Mouse (Mus musculus) gastrocnemius, adult 18-20 months (tissue): Measurements from ENCODE around the gene Tmc3. TPM values are rescaled to one million over a fixed set of nuclear protein-coding genes. Genes with fewer than 3 reads are reported as not detected.
A peak's percentile ranks its signal among the peaks of the same experiment; 100 is the strongest.

Experiments used
- DNase-seq: peaks from one replicate; pipeline ENCODE4 v3.0.0; 2021; ENCODE audit warnings: low spot score
- total RNA-seq, 2 experiments: library from RNA; stranded (reverse); gene quantifications; 2 replicates each; pipeline ENCODE4 v1.2.3; 2021

The Tmc3 gene
- total RNA-seq, 2 experiments from 2014 or later = 0.02 to 0.07 TPM

DNA sequence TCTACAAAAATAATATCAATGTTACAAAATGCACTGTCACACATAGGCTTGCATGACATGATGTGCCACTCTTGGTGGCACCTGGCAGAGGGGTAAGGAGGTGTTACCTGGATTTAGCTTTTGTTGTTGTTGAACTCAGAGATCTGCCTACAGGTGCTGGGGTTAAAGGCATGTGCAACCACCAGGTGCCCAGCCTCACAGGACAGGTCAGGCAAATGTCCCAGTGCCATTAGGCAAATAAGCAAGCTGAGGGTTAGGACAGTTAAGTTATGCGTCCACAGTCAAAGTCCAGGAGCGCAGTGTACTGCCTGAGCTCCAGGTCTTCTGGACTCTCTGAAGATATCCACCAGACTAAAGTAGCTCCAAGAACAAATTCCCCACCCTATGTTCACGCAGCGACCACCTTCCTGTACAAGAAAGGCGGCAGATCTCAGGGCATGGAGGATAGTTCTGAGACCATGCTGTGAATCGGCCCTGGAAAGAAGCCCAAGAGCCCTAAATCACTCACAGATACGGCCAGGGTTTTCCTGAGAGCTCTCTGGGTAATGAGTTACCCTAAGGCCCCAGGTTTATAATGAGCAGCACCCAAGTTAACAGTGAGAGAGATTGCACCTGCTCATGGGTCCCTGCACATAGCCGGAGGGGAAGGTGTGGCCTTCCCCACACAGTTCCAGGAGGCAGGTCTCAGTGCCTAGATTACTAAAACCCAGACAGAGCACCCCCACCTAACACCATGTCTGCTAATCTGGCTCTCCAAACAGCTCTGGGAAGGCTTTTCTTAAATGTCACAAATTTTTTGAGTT, 53.3 kb downstream of the Tmc3 start:
- DNase-seq = no peak

DNA sequence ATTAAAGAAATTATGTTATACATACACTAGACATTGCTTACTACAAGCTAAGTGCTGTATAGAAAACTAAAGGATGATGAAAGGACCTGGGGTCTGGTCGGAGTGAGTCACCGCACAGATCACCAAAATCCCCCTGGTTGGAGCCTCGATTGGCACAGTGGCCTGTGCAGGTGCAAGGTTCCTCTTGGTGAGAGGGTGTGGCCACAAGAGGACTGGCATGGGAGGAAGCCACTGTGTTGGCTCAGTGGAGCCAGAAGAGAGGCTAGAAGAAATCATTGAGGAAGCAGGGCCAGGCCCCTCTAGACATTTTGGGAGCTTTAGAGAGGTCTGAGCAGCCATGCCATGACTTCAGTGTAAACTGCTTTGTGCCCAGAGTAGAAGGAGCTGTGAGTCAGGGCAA, 54.4 kb downstream of the Tmc3 start:
- DNase-seq = no peak

DNA sequence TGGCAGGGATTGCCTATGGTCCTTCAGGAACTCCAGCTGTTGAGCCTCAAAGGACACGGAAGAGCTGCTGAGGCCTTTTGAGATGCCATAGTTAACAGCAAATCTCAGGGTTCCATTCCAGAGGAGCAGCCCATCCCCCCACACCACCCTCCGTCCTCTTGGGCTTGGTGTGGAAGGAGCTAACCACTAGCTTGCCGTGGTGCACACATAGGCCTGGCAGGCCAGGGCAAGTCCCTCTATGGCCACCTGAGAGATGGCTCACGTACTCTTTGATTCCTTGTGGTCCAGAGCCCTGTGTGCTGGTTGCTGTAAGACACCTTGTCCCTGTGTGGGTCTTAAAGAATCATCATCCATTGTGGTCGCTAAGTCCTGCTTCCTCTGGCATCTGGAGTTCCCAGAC, 55.9 kb downstream of the Tmc3 start:
- no peak for DNase-seq

DNA sequence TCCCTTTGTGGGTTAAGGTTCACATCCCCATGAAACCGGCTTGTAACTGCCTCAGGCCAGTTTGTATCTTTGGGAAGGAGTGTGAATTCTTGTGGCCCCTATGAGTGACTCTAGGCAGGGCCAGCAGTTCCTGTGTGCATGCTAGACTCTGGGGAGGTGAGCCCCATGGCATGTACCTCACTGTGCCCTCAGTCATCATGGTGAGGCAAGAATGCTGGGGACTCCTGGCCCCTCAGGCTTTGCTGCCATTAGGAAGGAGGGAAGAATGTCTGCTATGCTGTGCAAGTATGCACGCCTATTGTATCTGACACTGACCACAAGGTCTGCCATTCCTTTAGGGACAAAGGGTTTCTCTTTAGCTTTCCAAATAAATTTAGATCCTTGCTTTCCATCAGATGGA, 56.4 kb downstream of the Tmc3 start:
- no peak for DNase-seq

DNA sequence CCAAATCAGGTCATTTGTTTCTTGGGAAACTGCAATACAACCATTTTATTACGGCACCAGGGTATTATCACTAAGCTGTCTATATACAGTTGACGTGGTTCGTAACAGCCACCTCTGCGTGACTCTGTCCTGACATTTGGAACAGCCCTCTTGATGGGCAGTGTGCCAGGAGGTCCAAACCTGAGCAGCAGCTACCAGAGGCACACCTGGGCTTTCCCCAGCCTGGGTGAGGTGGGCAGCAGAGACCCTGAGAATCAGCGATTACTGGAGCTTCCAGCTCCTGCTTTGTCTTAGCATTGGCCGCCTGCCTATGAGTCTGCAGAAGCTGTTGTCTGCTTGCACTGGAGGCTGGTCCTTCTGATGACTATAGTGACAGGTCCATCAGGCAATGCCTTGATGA, 58.9 kb downstream of the Tmc3 start:
- no peak for DNase-seq

DNA sequence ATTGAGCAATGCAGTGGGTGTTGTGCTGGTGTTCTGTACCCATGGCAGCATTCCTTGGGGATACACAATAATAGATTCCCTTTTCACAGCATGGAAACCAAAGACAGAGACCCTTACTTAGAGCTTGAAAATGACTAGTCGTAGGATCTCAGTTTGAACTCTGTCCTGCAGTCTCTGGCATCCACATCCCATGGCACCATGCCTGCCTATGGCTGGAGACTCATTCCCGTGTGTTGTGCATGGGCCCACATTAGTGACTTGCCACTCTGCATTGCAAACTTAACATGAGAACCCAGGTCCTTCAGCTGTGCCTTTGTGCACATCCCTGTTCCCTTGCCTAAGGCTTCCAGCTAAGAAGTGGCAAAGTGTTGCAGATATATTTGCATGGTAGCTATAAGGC, 60.0 kb downstream of the Tmc3 start:
- no peak for DNase-seq

DNA sequence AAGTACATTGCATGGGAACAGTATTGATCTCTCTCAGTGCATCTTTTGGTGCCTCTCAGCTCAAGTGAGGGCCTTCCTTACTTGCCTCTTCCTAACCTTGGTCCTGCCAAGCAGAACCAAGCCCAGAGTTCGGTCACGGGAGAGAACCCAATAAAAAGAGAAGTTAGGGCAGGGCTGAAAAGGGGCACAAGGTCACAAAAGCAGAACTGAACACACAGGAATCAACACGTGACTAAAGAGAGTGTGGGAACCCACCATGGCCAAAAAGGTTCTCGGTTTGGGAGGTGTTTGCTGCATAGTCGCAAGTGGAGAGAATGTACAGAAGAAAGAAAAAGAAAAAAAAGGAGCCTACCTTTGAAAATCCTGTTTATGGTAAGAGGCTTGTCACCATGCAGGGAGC, 60.7 kb downstream of the Tmc3 start:
- DNase-seq = peak; percentile 20

DNA sequence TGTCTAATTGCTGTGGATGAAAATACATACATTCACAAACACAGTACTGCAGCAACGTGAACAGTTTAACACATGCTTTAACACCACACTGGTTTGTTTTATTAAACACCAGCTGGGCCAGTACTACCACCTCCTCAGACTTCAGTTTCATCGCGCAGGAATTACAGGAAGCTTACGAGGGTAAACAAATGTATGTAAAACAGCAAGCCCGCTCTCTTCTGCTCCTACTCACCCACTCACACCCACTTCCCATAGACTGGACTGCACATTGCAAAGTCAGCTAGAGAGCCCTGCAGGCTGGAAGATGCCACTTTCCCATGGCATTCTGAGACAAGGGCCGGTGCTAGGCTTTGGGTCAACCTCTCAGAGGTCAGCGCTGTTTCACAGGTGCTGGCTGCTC, 64.1 kb downstream of the Tmc3 start:
- DNase-seq = no peak

DNA sequence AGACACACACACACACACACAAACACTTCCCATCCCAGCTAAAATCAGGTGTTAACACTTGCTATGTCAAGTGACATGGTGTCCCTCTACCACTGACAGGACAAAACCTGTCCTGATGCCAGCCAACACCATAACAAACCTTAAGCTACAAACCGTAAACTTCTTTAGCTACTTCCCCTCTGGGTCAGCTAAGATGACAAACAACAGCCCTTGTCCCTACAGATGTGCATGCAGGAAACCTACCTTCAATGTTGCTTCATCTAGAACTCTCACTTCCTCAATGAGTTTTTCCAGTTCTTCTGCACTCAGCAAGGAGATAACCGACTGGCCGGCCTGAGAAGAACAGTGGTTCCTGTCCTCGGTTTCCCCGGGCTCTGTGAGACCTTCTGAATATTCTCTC, 65.9 kb downstream of the Tmc3 start:
- DNase-seq = no peak

DNA sequence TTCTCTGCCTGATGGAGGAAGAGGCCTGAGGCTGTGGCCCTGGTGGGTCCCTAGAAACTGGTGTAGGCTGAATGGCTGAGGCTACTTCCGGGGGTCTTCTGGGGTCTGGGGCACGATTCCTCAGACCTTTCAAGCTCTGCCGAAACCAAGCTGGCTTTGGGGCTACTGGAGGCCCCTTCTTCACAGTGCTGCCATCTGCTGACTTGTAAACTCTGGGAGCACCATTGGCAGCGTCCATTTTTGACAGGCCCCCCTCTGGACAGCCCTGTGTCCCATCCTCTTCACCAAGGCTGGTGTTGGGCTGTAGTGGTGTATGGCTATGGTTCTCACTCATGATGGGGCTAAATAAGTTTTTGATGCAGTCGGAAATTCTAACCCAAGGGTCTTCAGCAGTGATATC, 67.8 kb downstream of the Tmc3 start:
- DNase-seq = no peak

DNA sequence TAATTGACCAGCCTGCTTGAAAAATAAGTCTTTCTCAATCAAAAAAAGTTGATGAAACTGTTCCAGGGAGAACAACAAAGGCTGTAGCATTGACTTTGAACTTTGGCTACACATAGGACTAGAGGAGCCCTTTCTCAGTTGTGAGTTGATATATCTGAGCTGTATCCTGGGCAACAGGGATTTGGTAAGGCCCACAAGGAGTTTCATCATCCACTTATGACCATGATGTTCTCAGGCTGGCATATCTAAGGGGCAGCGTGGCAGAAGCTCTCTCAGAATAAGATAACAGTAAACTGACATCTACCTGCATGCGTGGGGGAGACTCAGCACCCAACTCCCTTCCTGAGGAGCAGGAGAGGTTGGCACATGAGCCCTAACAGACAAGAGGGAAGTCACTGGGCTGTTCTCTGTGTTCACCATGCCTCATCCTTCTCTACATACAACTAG, 68.9 kb downstream of the Tmc3 start:
- no peak for DNase-seq

DNA sequence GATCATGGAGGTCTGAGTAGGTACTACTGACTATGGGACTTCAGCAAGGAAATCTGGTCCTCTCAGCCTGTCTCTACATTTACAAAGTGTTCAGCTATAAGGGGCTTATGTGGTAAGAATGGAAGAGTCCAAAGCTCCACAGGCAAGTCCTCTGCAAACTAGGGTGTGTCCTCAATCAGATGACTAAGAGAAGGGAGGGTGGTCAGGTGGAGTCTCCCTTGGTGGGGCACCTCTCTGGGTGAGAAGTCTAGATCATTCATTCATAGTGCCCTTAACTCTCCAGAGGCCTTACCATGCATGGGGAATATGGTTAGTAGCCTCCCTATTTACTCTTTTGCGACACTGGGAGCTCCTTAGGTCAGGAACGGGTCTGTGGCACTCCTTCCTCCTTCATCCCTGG, 69.5 kb downstream of the Tmc3 start:
- no peak for DNase-seq

DNA sequence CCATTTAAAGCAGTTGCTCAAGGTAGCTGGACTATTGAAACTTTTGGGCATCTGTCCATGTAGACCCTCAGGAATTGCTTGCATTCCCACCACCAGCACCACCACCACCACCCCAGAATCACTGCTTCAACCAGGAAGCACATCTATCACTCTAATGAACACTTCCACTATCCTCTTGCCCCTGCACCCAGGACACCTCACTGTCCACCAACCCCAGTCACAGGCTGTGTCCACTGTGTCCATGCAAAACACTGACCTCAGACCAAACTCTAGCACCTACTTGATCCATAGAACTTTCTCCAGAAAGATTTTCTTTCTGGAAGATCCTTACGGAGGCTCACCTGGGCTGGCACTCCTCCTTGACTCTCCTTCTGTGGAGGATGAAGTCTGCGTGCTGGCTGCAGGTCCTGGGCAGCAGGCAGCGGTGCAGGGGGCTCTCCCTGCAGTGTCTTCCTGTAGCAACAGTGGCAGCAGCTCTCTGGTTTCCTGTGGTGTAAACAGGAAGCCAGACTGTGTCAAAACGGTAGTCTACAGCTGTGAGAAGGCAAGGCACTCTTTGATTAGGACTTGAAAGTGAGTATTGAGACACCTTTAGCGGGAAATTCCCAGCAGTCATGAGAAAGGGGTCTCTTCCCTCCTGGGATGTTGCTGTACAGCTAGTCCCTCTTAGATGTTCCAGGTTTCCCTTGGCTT, 70.4 kb downstream of the Tmc3 start:
- no peak for DNase-seq

DNA sequence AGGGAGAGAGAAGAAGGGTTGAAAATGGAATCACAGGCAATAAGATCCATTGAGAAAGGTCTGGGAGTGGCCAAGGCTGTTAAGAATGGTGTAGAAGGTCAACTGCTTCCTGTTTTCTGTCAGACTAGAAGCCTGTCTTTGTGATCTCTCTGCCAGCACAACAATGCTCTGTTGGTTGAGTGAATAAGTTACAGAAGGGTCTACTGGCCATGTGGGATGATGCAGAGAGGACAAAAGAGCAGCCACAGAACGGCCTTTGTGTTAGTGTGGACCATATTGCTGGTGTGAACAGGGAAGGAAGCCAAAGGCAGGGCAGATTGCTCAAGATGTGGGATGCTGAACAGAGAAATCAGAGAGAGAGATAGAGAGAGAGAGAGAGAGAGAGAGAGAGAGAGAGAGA, 74.0 kb downstream of the Tmc3 start:
- DNase-seq = no peak

DNA sequence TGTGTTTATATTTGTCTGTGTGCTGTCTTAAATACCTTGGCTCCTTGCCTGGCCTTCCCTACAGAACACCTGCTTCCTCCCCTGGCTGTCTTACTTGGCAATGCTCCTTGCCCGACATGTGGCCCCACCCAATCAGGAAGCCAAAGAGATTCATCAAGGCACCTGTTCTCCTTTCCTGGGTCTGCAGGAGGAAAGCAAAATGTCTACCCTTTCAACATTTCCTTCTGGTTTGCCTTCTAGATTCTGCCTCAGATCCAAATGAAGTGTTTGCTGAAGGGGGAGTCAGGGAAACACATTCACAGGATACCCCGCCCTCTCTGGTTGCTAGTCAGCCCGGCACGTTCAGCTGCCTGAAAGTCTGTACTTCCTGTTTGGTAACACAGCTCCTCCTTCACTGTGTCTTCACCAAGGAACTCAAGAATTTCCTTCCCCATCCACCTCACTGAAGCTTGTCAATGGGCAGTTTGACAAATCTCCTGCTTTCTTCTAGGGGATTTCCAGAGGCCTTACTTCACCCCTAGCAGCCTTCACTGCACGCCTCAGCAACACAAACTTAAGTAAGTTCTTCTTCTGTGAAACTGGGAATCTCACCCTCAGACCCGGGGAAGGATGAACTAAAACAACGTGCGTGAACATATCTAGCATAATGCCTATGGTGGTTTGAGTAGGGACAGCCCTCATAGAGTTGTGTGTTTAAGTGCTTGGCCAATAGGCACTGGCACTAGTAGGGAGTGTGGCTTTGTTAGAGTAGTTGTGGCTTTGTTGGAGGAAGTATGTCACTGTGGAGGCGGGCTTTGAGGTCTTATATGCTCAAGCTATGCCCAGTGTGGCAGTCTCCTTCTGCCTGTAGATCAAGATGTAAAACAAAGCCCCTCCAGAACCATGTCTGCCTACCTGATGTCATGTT, 74.7 kb downstream of the Tmc3 start:
- peak; percentile 21 for DNase-seq

DNA sequence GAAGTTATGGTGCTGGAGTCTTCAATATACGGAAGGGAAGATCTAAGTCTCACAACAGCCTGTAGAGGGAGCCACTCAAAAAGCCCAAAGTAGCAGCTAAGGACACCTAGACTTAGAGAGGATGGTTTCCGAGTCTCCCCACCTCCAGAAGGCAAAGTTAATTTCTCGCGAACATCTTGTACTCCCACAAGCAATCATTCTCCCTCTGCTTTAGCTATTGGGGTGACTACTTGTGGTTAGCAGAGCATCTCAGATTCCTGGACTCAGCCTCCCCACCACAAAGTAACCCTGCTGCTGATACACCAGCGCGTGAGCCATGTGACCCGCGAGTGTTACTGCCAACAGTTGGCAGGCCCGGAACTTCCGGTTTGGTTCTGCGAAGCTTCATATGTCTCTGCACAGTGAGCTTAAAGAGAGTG, 75.6 kb downstream of the Tmc3 start:
- DNase-seq = no peak

DNA sequence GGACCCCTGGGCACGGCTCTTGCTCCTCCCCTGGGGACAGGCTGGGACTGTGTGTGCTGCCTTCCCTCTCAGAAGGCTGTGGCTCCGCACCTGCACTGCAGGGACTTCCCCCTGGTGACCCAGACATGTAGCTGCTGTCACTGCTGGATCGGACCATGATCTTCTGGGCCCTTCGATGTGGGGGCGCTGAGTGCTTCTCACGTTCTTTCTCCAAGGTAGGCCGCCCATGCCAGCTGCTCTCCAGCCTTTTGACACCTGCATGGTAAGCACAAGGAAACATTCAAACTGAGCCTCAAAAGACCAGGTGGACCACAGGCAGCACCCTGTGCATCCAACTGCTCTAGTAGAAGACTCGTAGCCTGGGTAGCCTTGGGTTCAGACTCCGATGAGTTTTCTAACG, 76.3 kb downstream of the Tmc3 start:
- no peak for DNase-seq

DNA sequence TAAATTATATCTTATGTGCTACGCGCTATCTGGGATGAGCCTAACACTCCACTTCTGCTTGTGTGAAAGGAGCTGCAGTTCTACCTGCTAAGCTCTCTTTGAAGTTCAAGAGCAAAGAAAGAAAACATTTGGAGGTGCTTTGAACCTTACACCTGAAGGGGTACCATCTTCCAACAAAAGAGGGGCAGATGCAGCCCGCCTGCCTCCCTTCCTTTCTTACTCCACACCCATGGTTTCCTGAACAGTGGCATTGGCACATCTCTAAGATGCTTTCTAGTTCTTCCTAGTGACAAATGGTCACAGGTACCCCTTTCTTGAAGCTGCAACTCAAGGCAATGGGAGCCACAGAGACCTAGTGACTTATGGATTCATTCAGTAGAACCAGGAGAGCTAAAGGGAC, 77.0 kb downstream of the Tmc3 start:
- no peak for DNase-seq

DNA sequence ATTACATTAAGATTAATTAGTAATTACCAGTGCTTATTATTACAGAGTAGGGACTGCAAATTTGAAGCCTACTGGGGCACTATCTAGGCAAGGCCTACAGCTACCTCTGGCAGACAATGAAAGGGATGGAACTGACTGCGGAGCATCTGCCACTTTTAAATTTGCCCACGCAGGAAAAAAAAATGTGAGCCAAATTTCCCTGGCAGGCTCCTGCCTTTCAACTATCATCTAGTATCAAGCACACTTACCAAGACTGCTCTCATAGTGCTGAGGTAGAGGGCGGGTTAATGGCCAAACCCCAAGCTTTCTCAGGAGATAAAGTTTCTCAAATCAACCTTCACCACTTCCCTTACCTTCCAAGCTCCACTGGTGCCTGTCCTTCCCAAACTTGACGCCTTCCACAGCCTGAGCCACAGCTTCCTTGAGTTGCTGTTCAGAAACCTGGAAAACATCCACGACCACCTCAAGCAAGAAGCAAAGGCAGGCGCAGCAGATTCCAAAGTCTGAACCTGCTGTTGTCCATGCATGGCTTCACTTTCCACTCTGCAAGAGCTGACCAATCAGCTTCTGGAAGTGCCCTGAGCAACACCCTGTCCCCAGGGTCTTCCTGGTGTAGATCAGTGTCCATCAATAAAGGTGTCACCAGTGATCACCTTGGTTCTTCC, 78.1 kb downstream of the Tmc3 start:
- no peak for DNase-seq

DNA sequence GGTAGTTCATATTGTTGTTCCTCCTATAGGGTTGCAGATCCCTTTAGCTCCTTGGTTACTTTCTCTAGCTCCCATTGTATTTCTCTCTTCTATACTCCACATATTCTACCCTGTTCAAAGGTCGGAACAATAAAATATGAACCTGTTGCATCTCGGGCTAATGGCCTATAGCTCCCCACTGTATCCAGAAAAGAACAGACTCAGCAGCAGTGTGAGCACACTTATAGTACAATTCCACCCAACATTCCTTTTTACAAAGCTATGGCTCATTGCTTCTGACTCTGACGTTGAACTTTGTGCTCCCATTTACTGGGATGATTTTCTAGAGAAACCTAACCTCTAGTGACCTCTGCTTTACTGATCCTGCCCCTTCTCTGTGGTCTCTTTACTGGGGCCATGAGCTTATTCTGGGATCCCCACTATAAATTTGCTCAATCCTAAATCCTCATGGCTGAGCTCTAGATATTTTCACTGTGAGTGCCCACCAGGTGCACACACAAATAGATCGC, 81.4 kb downstream of the Tmc3 start:
- DNase-seq = no peak

DNA sequence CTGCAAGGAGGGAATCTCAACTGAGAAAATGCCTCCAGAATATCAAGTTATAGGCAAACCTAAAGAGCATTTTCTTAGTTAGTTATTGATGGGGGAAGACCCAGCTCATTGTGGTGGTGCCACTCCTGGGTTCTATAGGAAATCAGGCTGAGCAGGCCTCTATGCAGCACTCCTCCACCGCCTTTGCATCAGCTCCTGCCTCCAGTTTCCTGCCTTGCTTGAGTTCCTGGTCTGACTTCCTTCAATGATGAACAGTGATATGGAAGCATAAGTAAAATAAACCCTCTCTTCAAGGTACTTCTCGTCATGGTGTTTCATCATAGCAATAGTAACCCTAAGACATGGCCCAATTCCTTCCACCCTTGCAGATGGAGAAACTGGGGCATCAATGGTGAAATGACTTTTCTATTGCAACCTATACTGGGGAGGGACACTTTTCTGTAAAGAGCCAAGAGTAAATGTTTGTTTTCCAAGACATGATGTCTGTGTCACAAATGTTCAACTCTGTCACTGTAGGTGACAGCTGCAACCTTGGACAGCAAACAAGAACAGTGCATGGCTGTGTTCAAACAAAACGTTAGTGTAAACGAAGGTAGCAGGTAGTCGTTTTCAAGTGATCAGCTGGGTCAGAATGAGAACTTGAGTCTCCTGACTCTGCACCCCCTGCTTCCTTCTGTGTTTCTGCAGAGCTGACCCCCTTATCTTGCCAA, 83.4 kb downstream of the Tmc3 start:
- DNase-seq = no peak
